Comparison of ENCODE assay signal across 24 mouse cellular contexts in the genomic region with DNA sequence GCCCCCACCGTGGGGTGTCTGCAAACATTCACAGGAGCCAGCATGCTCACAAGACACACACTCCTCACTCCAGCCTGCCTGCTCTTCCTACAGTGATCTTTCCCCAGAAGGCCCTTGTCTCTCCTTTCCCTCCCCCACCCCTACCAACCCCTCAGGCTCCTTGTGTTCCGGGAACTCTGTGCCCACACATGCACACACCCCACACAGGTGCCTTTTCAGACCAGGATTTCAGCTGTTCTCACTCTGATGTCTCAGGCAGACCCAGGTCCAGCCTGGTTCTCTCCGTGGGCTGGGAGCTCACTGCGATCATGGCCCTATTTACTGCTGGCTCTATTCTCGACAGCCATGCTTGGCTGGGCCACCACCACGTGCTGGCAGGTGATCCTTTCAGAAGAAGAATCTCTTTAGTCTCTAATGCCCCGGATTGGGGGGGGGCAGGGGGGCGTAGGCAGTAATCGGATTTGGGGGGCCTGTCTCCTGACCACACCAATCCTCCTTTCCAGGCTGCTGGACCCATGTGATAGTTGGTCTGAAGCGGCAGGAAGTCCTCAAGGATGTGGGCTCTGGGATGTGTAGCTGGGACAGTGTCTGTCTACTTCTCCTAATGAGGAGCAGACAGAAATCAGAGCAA. TPM values are rescaled to one million over a fixed set of nuclear protein-coding genes. Genes with fewer than 3 reads are reported as not detected.
DNase-seq lines count a peak whose midpoint lies in the region; ATAC-seq and TF ChIP-seq lines count a peak whose summit lies in the region.
"Had no signal": no experiment of that assay in that cellular context is flagged by ENCODE, and none has a peak within 500 bp of the region (broad histone marks: within the 10 kb centered on the region; RNA-seq: fewer than 3 reads in every experiment).

No protein-coding gene starts in this region.

- H3K4me2 ChIP-seq in heart, embryonic 14.5 days (ENCODE audit: low read length): no peak overlapping the region
- H3K4me2 ChIP-seq in heart, embryonic 11.5 days: no peak overlapping the region
- H3K4me2 ChIP-seq in midbrain, embryonic 11.5 days: no peak overlapping the region
- no peak overlapping the region for H3K4me2 ChIP-seq in midbrain, embryonic 13.5 days (replicated peaks)
- H3K4me2 ChIP-seq: heart, embryonic 13.5 days; hindbrain, embryonic 13.5 days; lung, embryonic 15.5 days had no signal

- no peaks in the 10 kb centered on the region for H3K36me3 ChIP-seq in heart, embryonic 14.5 days (ENCODE audit: control insufficient read depth, insufficient read depth, low read length)
- H3K36me3 ChIP-seq in heart, embryonic 11.5 days (ENCODE audit: control insufficient read depth, insufficient read depth, low read length): no peaks in the 10 kb centered on the region
- no peaks in the 10 kb centered on the region for H3K36me3 ChIP-seq in midbrain, embryonic 11.5 days (ENCODE audit: control insufficient read depth, insufficient read depth, low read length)
- no peaks in the 10 kb centered on the region for H3K36me3 ChIP-seq in midbrain, embryonic 13.5 days
- H3K36me3 ChIP-seq: heart, embryonic 13.5 days; hindbrain, embryonic 13.5 days; lung, embryonic 15.5 days had no signal

- H3K27me3 ChIP-seq in heart, embryonic 14.5 days (ENCODE audit: control insufficient read depth, insufficient read depth, low read length): no peaks in the 10 kb centered on the region
- no peaks in the 10 kb centered on the region for H3K27me3 ChIP-seq in heart, embryonic 11.5 days (ENCODE audit: control insufficient read depth, insufficient read depth, low read length)
- H3K27me3 ChIP-seq in midbrain, embryonic 11.5 days (ENCODE audit: control insufficient read depth, insufficient read depth, low read length): no peaks in the 10 kb centered on the region
- no peaks in the 10 kb centered on the region for H3K27me3 ChIP-seq in midbrain, embryonic 13.5 days
- H3K27me3 ChIP-seq: heart, embryonic 13.5 days; hindbrain, embryonic 13.5 days; lung, embryonic 15.5 days had no signal

- no peak for ATAC-seq in heart, embryonic 14.5 days (ENCODE audit: insufficient number of reproducible peaks, insufficient read depth, low FRiP score, low read depth)
- ATAC-seq in heart, embryonic 11.5 days (replicated peaks; ENCODE audit: insufficient number of reproducible peaks, low FRiP score, low TSS enrichment): no peak
- no peak for ATAC-seq in midbrain, embryonic 11.5 days (ENCODE audit: low FRiP score)
- ATAC-seq in midbrain, embryonic 13.5 days: no peak
- ATAC-seq: CD4-positive, CD25-positive, alpha-beta regulatory T cell, adult 4 months; forebrain, embryonic 14.5 days; inflammation-experienced regulatory T-cells, adult 6 months had no signal

- 68% methylated on average over 10 of the region's 10 CpGs for WGBS in heart, embryonic 14.5 days
- 63% methylated on average over 10 of the region's 10 CpGs for WGBS in heart, embryonic 11.5 days (ENCODE audit: insufficient replicate concordance)
- 35% methylated on average over 10 of the region's 10 CpGs for WGBS in midbrain, embryonic 11.5 days
- 28% methylated on average over 10 of the region's 10 CpGs for WGBS in midbrain, embryonic 13.5 days

- H3K27ac ChIP-seq in heart, embryonic 14.5 days (replicated peaks in 1 of 2; ENCODE audit: control insufficient read depth in 1 of 2, insufficient read depth in 1 of 2, low read depth in 2 of 2, low read length in 2 of 2): no peak overlapping the region
- H3K27ac ChIP-seq in heart, embryonic 11.5 days (ENCODE audit: low read depth, low read length): no peak overlapping the region
- H3K27ac ChIP-seq in midbrain, embryonic 11.5 days (ENCODE audit: low read depth, low read length): no peak overlapping the region
- no peak overlapping the region for H3K27ac ChIP-seq in midbrain, embryonic 13.5 days
- no peak overlapping the region for H3K27ac ChIP-seq in gastrocnemius, adult 2 months
- H3K27ac ChIP-seq: heart, embryonic 13.5 days; hindbrain, embryonic 13.5 days; left cerebral cortex, adult 2 months; lung, embryonic 15.5 days had no signal

- no peak overlapping the region for H3K4me3 ChIP-seq in heart, embryonic 14.5 days (ENCODE audit: control insufficient read depth in 1 of 2, insufficient read depth in 1 of 2, low read depth in 1 of 2, low read length in 2 of 2)
- no peak overlapping the region for H3K4me3 ChIP-seq in heart, embryonic 11.5 days (ENCODE audit: low read depth, low read length)
- H3K4me3 ChIP-seq in midbrain, embryonic 11.5 days (ENCODE audit: low read depth, low read length): no peak overlapping the region
- H3K4me3 ChIP-seq in midbrain, embryonic 13.5 days (replicated peaks): no peak overlapping the region
- no peak overlapping the region for H3K4me3 ChIP-seq in gastrocnemius, adult 2 months
- H3K4me3 ChIP-seq: heart, embryonic 13.5 days; hindbrain, embryonic 13.5 days; left cerebral cortex, adult 2 months; lung, embryonic 15.5 days; megakaryocyte, embryonic 14.5 days had no signal

- peaks cover 12 to 14% of the 10 kb centered on the region in 2 experiments for H3K4me1 ChIP-seq in heart, embryonic 14.5 days (ENCODE audit: control insufficient read depth in 2 of 2, insufficient read depth in 2 of 2, low read length in 2 of 2)
- peaks cover 20% of the 10 kb centered on the region for H3K4me1 ChIP-seq in heart, embryonic 11.5 days (ENCODE audit: control insufficient read depth, insufficient read depth, low read length)
- H3K4me1 ChIP-seq in midbrain, embryonic 11.5 days (ENCODE audit: control insufficient read depth, insufficient read depth, low read length): peaks cover 2% of the 10 kb centered on the region; the same call in 1 of the 2 replicates
- peaks cover 12% of the 10 kb centered on the region for H3K4me1 ChIP-seq in midbrain, embryonic 13.5 days (replicated peaks)

- no peak for TF ChIP-seq CTCF in gastrocnemius, adult 2 months (IDR thresholded peaks at IDR 0.05)

- DNase-seq in midbrain, embryonic 11.5 days (ENCODE audit: low spot score, missing footprints): peak; percentile 89
- peak; percentile 48 for DNase-seq in R1 (ENCODE audit: low read depth, low spot score)
- DNase-seq in fat pad, adult 2 months (ENCODE audit: extremely low read depth, low read depth, low spot score): peak; percentile 70
- DNase-seq in lung, adult 18-20 months: no peak
- no peak for DNase-seq in gastrocnemius, adult 2 months
- DNase-seq: adrenal gland, postnatal 14 days; cerebellum, adult 2 months; kidney, adult 2 months; kidney, postnatal 10 days; lung, postnatal 36 days had no signal

- peak overlapping the region; percentile 23; the same call in 1 of the 2 replicates for H3K9ac ChIP-seq in heart, embryonic 14.5 days (ENCODE audit: low read length)
- no peak overlapping the region for H3K9ac ChIP-seq in heart, embryonic 11.5 days (ENCODE audit: low read depth, low read length)
- no peak overlapping the region for H3K9ac ChIP-seq in midbrain, embryonic 11.5 days (ENCODE audit: low read length)
- H3K9ac ChIP-seq in midbrain, embryonic 13.5 days (replicated peaks): no peak overlapping the region
- H3K9ac ChIP-seq: heart, embryonic 13.5 days; hindbrain, embryonic 13.5 days; lung, embryonic 15.5 days had no signal

- intact Hi-C loops in gastrocnemius, adult 2 months (cut with DNase I): no loop called here

- H3K9me3 ChIP-seq in heart, embryonic 14.5 days (ENCODE audit: control insufficient read depth, low read length): no peaks in the 10 kb centered on the region
- H3K9me3 ChIP-seq in heart, embryonic 11.5 days (replicated peaks; ENCODE audit: control insufficient read depth, low read length): no peaks in the 10 kb centered on the region
- no peaks in the 10 kb centered on the region for H3K9me3 ChIP-seq in midbrain, embryonic 11.5 days (ENCODE audit: control insufficient read depth, low read length)
- no peaks in the 10 kb centered on the region for H3K9me3 ChIP-seq in midbrain, embryonic 13.5 days
- H3K9me3 ChIP-seq: heart, embryonic 13.5 days; hindbrain, embryonic 13.5 days; lung, embryonic 15.5 days had no signal

RNA-seq across cellular contexts. Expression of a gene that starts 49.8 kb away (rescaled TPM):
- not detected in 2 replicates for polyA plus RNA-seq in heart, embryonic 14.5 days (2014; fragmentation: Nextera tagmentation; extraction: Ambion mirVana)
- not detected in 2 replicates for polyA plus RNA-seq in heart, embryonic 11.5 days (2014; fragmentation: Nextera tagmentation; extraction: Ambion mirVana)
- polyA plus RNA-seq in midbrain, embryonic 11.5 days (2014; fragmentation: Nextera tagmentation; extraction: Ambion mirVana): not detected in 2 replicates
- not detected in 2 replicates for polyA plus RNA-seq in midbrain, embryonic 13.5 days (2015; fragmentation: Nextera tagmentation; extraction: Ambion mirVana)
- under 1 TPM; 0.28 to 0.64 TPM for total RNA-seq in gastrocnemius, adult 2 months (2021)
- total RNA-seq: liver, adult 2 months had no signal
- polyA plus RNA-seq: CD4-positive, CD25-positive, alpha-beta regulatory T cell, adult 4 months; heart, embryonic 13.5 days; hindbrain, embryonic 13.5 days; inflammation-experienced regulatory T-cells, adult 6 months; kidney, adult 2 months; liver, adult 2 months; lung, embryonic 15.5 days; neural tube, embryonic 11.5 days; small intestine, adult 2 months had no signal

Comparison
In these comparisons a context has a peak if more than half of its experiments do, and no peak if none do; other contexts are left out.
1. DNase-seq: peak in midbrain, embryonic 11.5 days (single experiment), R1 (single experiment) and fat pad, adult 2 months (single experiment); none in lung, adult 18-20 months (0 of 2) and gastrocnemius, adult 2 months (single experiment).